Mouse (Mus musculus): Measurements from ENCODE around the gene Zfp523. TPM values are rescaled to one million over a fixed set of nuclear protein-coding genes. Genes with fewer than 3 reads are reported as not detected.
"Not testable (repeated sequence)": the region's sequence is repeated elsewhere in the genome, so short reads cannot be mapped to it uniquely, and the experiment has no call there.

Gene Zfp523
- polyA plus RNA-seq, 1 experiment from 2014 or later: 35.6 TPM

DNA sequence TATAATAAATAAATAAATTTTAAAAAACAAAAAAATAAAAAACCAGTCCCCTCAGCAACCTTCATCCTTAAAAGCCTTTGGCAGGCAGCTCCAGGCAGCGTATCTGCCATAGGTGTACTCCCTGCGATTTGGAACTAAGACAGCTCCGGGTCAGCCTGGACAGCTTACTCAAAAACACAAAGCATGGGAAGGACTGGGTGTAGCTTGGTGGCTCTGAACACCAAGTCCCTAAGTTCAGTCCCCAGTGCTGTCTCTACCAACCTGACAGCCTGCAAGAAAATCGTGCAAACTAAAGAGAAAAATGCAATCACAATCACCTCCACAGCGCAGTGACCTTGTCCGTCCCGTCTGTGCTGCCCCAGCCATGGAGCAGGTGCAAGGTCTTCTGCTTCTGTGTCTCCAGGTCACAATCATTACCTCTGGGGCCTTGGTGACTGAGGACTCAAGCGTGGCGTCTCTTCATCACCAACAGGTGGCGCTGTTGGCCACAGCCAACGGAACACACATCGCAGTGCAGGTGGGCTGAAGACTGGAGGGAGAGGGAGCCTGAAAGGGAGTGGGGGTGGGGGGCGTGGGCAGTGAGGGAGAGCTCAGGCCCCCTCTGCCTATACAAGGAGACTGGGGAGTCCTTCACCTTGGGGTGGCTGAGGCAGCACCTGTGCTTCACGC lies 27.3 kb downstream of the Zfp523 start:
- Histone ChIP-seq H3K27me3 (ENCODE audit: poor library complexity, severe bottlenecking) (peaks cover 14% of the 10 kb centered on the region), H3K36me3 (replicated peaks) (peaks cover 63% of the 10 kb centered on the region), H3K27ac (no peak overlapping the region), H3K4me3 (no peak overlapping the region), H3K4me1 (peaks cover 22% of the 10 kb centered on the region), H3K9me3 (no peaks in the 10 kb centered on the region)
- DNase-seq (ENCODE audit: extremely low spot score, low spot score): peak; percentile 56
- 39% methylated on average over 14 of the region's 14 CpGs for WGBS

DNA sequence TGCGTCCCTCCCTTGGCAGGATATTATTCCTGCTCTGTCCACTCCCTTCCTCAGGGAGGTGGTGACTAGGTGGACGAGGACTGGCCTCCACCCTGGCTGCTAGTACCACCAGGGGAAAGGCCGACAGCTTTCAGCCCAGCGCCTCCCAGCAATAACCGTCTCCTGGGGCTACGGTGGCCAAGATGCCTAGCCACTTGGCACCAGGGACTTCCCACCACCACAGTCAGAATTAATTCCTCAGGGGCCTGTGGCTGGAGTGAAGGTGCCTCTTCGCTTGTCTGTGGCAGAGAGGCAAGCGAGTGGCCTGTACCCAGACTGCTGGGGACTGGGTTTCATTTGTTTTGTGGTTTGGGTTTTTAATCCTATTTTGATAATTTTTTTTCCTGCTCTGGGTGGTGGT lies 28.5 kb downstream of the Zfp523 start:
- peaks cover 18% of the 10 kb centered on the region for H3K27me3 ChIP-seq (ENCODE audit: poor library complexity, severe bottlenecking)
- WGBS: 93% methylated on average over 8 of the region's 8 CpGs
- H3K4me3 ChIP-seq: no peak overlapping the region
- no peaks in the 10 kb centered on the region for H3K9me3 ChIP-seq
- 0 out of 2 replicates have a peak overlapping the region, but pooled peaks have one; percentile 31 for H3K27ac ChIP-seq
- peaks cover 51% of the 10 kb centered on the region for H3K36me3 ChIP-seq (replicated peaks)
- no peak for DNase-seq (ENCODE audit: extremely low spot score, low spot score)
- peaks cover 22% of the 10 kb centered on the region for H3K4me1 ChIP-seq

DNA sequence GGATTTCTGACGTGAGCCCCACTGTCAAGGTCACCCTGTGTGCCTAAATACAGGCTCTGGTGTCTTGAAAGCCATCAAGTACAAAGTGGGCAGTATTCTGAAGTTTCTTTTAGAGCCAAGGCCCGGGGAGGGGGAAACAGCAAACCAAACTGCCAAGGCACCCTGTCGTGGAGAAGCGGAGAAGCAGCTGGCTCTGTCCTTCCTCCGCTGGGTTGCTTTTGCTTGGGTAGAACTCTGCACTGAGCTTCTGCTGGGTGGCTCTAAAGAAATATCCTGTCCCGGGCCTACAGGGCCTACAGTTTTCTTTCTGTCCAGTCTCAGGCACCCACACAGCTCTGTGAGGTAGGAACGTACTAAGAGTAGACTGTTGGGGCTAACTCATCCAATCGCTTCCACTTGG lies 30.2 kb downstream of the Zfp523 start:
- no peak for DNase-seq (ENCODE audit: extremely low spot score, low spot score)
- peaks cover 23% of the 10 kb centered on the region for H3K4me1 ChIP-seq
- no peaks in the 10 kb centered on the region for H3K9me3 ChIP-seq
- WGBS: 77% methylated on average over 8 of the region's 8 CpGs
- H3K27me3 ChIP-seq (ENCODE audit: poor library complexity, severe bottlenecking): peaks cover 18% of the 10 kb centered on the region
- H3K27ac ChIP-seq: peak overlapping the region; percentile 73
- H3K36me3 ChIP-seq (replicated peaks): peaks cover 34% of the 10 kb centered on the region
- H3K4me3 ChIP-seq: no peak overlapping the region

DNA sequence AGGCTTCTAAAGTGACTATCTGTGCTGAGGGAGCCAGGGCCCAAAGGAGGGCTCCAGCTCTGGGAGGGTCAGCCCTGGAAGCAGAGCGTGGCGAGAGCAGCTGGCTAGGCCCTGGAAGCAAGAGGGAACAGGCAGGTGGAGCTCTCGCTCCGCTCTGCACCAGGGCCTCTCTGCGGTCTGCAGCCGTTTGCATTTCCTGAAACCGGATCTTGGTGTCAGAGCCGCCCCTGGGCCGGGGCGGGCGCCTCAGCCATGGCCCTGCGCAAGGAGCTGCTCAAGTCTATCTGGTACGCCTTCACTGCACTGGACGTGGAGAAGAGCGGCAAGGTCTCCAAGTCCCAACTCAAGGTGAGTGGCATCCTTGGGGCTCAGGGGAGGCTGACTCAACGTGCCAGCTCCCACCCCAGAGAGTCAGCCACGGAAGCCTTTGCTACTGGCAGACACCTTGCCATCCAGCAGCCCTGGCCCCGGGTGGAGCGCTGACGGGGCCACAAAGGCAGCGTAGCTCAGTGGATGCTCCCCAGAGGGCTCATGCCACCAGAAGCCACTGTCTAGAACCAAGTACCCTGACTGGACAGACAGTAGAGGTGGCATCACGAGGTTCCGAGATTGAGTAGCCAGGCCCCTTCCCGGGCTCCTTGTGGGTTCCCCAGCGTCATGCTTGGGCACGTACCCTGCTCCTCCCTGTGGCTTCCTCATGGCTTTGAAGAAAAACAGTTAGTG lies 30.8 kb downstream of the Zfp523 start, which contains the start of gene Def6:
Gene Def6, plus strand, starts transcription at position 188 of the 723 bp plus-strand sequence.
- H3K4me1 ChIP-seq: peaks cover 28% of the 10 kb centered on the region
- H3K27ac ChIP-seq: peak within 1 kb of the TSS; percentile 73
- no peaks in the 10 kb centered on the region for H3K9me3 ChIP-seq
- H3K36me3 ChIP-seq (replicated peaks): peaks cover 28% of the 10 kb centered on the region
- H3K27me3 ChIP-seq (ENCODE audit: poor library complexity, severe bottlenecking): peaks cover 18% of the 10 kb centered on the region
- H3K4me3 ChIP-seq: peak within 1 kb of the TSS; percentile 38
- DNase-seq (ENCODE audit: extremely low spot score, low spot score): peak; percentile 66
- 25% methylated on average over 26 of the region's 26 CpGs for whole genome bisulfite sequencing

DNA sequence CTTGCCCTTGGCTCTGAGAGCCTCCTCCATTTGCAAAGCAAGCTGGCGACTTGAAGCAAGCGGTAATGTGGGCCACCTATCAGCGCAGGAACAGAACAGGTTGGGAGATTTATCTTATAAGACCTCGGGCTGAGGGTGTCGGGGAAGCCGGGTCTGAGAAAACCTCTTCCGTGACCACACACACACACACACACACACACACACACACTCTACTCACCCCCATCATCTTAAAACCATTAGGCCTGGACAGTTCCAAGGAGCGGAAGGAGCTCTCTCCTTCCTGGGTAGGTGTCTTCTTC lies 31.3 kb downstream of the Zfp523 start:
- Histone ChIP-seq H3K4me3 (peak overlapping the region; percentile 38), H3K27ac (0 out of 2 replicates have a peak overlapping the region, but pooled peaks have one; percentile 73), H3K9me3 (no peaks in the 10 kb centered on the region), H3K36me3 (replicated peaks) (peaks cover 23% of the 10 kb centered on the region), H3K4me1 (peaks cover 29% of the 10 kb centered on the region), H3K27me3 (ENCODE audit: poor library complexity, severe bottlenecking) (peaks cover 18% of the 10 kb centered on the region)
- DNase-seq (ENCODE audit: extremely low spot score, low spot score): no peak
- 84% methylated on average over 8 of the region's 8 CpGs for WGBS

DNA sequence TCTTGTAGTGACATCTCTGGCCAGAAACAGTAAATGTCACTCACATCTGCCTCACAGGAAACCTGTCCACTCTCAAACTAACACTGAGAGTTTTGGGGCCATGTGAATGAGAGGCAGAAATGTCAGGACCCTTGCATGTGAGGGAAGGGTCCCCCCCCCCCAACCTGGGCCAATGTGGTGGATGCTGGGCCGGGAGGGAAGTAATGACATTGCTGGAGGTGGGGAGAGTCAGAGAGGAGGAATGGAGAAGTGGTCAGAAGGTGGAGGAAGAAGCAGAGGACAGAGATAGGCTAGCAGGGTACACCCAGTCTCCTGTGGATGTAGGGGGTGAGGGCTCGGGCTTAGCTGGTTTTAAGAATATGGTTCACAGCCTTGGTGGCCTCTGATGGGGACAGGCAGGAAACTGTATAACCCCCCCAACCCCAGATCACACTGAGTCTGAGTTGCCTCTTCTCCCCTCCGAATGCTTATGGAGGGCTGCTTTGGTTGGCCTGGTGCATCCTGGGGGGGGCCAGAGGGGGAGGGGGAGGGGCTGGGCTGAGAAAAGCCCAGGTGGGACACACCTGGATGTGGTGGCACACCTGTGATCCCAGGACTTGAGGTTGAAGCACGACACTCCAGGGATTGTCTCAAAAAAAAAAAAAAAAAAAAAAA lies 32.7 kb downstream of the Zfp523 start:
- H3K36me3 ChIP-seq (replicated peaks): peaks cover 10% of the 10 kb centered on the region
- 80% methylated on average over 4 of the region's 4 CpGs for WGBS
- DNase-seq (ENCODE audit: extremely low spot score, low spot score): no peak

DNA sequence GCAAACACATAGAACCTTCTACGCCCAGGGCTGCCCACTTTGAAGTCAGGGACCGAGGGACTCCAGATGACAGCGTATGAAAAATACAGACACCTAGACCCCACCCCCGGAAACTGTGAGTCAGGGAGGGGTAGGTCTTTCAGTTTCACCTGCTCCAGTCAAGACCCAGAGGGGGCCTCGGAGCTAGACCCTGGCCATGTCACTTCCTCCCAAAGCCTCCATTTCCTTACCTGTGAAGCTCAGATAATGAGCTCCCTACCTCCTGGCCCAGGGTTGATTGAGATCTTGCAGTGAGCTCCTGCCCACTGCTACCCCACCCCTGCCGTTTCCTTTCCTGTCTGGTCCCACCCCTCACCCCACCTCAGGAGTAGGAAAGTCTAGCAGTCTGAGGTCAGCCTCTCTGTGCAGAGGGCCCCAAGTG lies 35.0 kb downstream of the Zfp523 start:
- Histone ChIP-seq H3K27ac (no peak overlapping the region), H3K36me3 (replicated peaks) (no peaks in the 10 kb centered on the region), H3K9me3 (no peaks in the 10 kb centered on the region), H3K27me3 (ENCODE audit: poor library complexity, severe bottlenecking) (peaks cover 26% of the 10 kb centered on the region), H3K4me3 (no peak overlapping the region), H3K4me1 (peaks cover 21% of the 10 kb centered on the region)
- 82% methylated on average over 6 of the region's 6 CpGs for WGBS
- no peak for DNase-seq (ENCODE audit: extremely low spot score, low spot score)

More for the DNA sequence above, 32.7 kb downstream of the Zfp523 start:
- peaks cover 26% of the 10 kb centered on the region for H3K4me1 ChIP-seq
- H3K27ac ChIP-seq: no peak overlapping the region
- H3K27me3 ChIP-seq (ENCODE audit: poor library complexity, severe bottlenecking): peaks cover 18% of the 10 kb centered on the region
- no peak overlapping the region for H3K4me3 ChIP-seq
- H3K9me3 ChIP-seq: no peaks in the 10 kb centered on the region

DNA sequence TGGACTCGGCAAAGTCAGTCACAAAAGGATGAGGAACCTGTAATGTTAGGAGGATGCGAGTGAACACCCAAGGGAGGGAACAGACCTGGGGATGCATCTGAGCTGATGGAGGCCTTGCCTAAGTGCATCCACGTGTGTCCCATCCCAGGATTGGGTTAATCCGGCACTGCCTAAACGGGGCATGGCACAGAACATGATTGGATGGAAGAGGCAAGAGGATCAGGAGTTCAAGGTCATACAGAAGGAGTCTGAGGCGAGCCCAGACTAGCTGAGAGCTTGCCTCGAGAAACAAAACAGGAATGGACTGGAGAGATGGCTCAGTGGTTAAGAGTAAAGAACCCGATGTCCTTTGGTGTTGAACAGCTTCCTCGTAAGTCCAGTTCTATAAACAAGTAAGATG lies 35.5 kb downstream of the Zfp523 start:
- Histone ChIP-seq H3K27me3 (ENCODE audit: poor library complexity, severe bottlenecking) (peaks cover 31% of the 10 kb centered on the region), H3K36me3 (replicated peaks) (no peaks in the 10 kb centered on the region), H3K4me3 (no peak overlapping the region), H3K27ac (no peak overlapping the region), H3K9me3 (no peaks in the 10 kb centered on the region), H3K4me1 (peaks cover 21% of the 10 kb centered on the region)
- 72% methylated on average over 9 of the region's 9 CpGs for WGBS
- no peak for DNase-seq (ENCODE audit: extremely low spot score, low spot score)

DNA sequence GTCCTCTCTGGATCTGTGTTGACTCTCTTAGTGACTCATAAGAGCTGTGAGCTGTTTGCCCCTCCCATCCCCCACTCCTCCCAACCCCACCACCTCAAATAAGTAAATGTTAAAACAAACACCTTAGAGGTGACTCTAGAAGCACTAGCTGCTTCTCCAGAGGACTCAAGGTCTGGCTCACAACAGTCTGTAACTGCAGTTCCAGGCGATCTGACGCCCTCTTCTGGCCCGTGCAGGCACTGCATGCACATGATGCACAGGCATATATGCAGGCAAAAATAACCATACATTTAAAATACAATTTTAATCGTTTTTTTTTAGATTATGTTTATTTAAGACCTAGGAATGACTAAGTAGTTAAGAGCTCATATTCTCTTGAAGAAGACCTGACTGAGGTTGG lies 36.3 kb downstream of the Zfp523 start:
- WGBS: 33% methylated on average over 4 of the region's 4 CpGs
- Histone ChIP-seq H3K27ac (no peak overlapping the region), H3K36me3 (replicated peaks) (no peaks in the 10 kb centered on the region), H3K9me3 (no peaks in the 10 kb centered on the region), H3K27me3 (ENCODE audit: poor library complexity, severe bottlenecking) (peaks cover 31% of the 10 kb centered on the region), H3K4me3 (no peak overlapping the region), H3K4me1 (peaks cover 21% of the 10 kb centered on the region)
- no peak for DNase-seq (ENCODE audit: extremely low spot score, low spot score)

DNA sequence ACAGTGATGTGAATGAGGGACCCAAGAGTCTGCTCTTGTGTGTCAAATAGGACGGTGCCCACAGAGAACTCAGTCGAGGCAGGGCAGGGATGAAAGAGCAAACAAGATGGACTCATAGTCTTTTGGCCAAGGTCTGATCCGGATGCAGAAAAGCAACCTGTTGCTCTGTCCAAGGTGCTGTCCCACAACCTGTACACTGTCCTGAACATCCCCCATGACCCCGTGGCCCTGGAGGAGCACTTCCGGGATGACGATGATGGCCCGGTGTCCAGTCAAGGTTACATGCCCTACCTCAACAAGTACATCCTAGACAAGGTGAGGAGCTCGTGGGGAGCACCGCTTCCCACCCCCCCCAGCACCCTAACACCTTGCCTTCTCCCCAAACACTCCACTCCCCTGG lies 39.9 kb downstream of the Zfp523 start:
- no peak overlapping the region for H3K4me3 ChIP-seq
- peaks cover 20% of the 10 kb centered on the region for H3K27me3 ChIP-seq (ENCODE audit: poor library complexity, severe bottlenecking)
- no peaks in the 10 kb centered on the region for H3K9me3 ChIP-seq
- H3K4me1 ChIP-seq: peaks cover 24% of the 10 kb centered on the region
- WGBS: 89% methylated on average over 9 of the region's 9 CpGs
- H3K36me3 ChIP-seq (replicated peaks): no peaks in the 10 kb centered on the region
- no peak for DNase-seq (ENCODE audit: extremely low spot score, low spot score)
- no peak overlapping the region for H3K27ac ChIP-seq

DNA sequence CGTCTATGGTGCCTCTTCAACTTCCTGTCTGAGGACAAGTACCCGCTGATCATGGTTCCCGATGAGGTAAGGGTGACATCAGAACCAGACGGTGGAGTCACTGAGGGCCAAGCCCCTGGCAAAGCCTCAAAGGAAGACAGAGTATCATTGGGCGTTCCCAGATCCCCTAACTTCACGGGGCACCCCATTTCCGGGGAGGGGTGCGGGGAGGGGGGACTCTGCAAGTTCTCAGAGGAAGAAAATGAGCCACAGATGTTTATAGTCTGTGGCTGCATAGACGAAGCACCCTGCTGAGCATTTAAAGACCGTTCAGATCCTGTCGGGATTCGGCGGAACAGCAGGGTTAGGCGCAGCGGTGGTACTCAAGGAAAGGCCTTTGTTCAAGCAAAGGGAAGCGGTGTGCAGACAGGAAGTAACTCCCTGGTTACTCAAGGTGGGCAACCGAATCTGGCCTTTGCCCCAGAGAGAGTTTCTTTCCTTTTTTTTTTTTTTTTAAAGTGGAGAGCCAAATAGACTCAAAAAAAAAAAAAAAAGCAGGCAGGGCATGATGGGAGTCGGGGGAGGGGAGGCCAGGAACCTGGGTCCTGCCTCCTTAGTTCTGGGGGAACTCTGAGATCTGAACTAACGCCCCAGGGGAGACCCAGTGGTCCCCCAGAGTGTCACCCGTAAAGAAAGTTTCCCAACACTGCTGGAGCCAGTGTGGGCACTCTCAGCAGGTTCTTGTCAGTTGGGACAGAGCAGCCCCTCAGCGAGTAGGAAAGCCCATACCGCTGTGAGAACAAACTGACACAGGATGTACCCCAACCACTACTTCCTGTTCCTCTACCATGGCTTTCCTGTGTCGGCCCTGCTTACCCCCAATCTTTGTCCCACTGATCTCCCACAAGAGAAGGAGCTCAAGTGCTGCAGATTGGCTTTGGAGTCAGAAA lies 41.1 kb downstream of the Zfp523 start:
- DNase-seq (ENCODE audit: extremely low spot score, low spot score): no peak

DNA sequence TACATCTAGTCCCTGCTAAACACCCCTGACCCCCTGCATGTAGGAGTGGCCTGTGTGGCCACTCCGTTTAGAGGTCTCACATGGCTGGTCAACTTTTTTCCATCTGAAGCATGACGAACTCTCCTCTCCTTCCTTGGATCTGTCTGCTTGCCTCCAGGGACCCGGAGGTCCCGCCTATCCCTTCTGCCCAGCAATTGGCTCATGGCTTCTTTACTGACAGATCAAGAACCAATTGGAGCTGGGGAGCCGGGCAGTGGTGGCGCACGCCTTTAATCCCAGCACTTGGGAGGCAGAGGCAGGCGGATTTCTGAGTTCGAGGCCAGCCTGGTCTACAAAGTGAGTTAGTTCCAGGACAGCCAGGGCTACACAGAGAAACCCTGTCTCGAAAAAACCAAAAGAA lies 45.5 kb downstream of the Zfp523 start:
- H3K4me1 ChIP-seq: peaks cover 40% of the 10 kb centered on the region
- H3K27ac ChIP-seq; H3K9me3 ChIP-seq; H3K4me3 ChIP-seq; H3K36me3 ChIP-seq (replicated peaks); DNase-seq (ENCODE audit: extremely low spot score, low spot score): not testable (repeated sequence)
- H3K27me3 ChIP-seq (ENCODE audit: poor library complexity, severe bottlenecking): peaks cover 31% of the 10 kb centered on the region
- WGBS: 94% methylated on average over 10 of the region's 10 CpGs

More for the DNA sequence above, 41.1 kb downstream of the Zfp523 start:
- peak overlapping the region; percentile 27 for H3K4me3 ChIP-seq
- H3K27ac ChIP-seq: peak overlapping the region; percentile 58
- H3K27me3 ChIP-seq (ENCODE audit: poor library complexity, severe bottlenecking): peaks cover 29% of the 10 kb centered on the region
- H3K36me3 ChIP-seq (replicated peaks): no peaks in the 10 kb centered on the region
- peaks cover 19% of the 10 kb centered on the region for H3K4me1 ChIP-seq
- 34% methylated on average over 23 of the region's 23 CpGs for WGBS
- no peaks in the 10 kb centered on the region for H3K9me3 ChIP-seq

Measured in forebrain, embryonic 10.5 days (tissue).